Mouse (Mus musculus): ENCODE results near the gene Cdnf. TPM values are rescaled to one million over a fixed set of nuclear protein-coding genes. Genes with fewer than 3 reads are reported as not detected.
A peak's percentile ranks its signal among the peaks of the same experiment; 100 is the strongest.

The Cdnf gene
- polyA plus RNA-seq, 1 experiment from 2014 or later: 0.24 TPM

DNA sequence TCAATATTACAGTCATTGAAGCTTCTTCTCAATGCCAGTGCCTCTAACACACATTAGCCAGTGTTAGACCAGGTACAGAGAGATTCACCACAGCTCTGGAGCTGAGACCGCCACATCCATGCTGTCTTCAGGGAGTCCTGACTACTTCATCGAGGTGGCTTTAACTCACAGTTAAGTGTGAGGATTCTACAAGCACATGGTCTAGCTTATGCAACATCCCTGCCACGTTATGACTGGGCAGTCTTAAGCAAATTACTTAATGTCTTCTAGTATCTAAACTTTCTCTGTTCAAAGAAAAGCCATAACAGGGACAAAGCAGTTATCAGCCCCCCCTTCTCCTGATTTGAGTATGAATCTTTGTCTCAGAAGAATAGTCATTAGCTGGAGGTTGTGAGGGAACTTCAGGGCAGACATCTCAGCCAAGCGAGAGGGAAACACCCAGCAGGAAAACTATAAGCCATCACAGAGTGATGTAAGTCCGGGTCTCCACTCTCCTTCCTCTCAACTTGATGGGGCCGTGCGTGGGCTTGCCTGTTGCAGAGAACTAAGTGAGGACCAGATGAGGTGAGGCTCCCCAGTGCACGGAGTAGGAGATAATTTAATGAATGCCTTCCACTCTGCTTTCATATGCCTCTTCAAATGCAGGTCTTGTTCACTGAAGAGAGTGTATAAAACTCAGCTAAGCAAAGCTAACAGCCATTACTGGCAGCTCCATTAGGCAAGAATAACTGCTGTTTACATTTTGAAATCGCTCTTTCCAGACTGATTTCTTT is 28.7 kb downstream of the Cdnf start:
- DNase-seq (ENCODE audit: low spot score): no peak
- Histone ChIP-seq H3K36me3 (no peaks in the 10 kb centered on the region), H3K4me3 (no peak overlapping the region), H3K9me3 (replicated peaks) (no peaks in the 10 kb centered on the region), H3K27me3 (ENCODE audit: low read depth, poor library complexity, severe bottlenecking) (no peaks in the 10 kb centered on the region), H3K4me1 (no peaks in the 10 kb centered on the region), H3K27ac (no peak overlapping the region)
- 76% methylated on average over 9 of the region's 9 CpGs for WGBS

DNA sequence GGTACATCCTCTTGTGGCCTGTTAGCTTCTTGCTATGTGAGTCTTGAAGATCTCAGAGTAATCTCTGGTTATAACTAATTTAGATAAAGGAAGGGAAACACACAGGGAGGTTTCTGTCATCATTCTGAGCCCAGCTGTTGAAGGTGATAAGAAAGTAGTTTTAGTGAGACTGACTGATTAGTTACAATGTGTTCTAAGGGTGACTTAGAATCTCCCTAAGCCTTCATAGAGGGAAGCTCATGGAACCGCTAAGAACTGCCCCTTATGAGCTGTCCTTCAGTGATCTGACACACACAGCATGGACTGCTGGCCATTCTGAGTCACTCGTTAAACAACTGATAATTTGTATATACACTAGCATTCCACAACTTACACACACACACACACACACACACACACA is 33.2 kb downstream of the Cdnf start:
- no peak overlapping the region for H3K27ac ChIP-seq
- no peak overlapping the region for H3K4me3 ChIP-seq
- no peaks in the 10 kb centered on the region for H3K4me1 ChIP-seq
- 66% methylated on average over 2 of the region's 2 CpGs for WGBS
- no peaks in the 10 kb centered on the region for H3K27me3 ChIP-seq (ENCODE audit: low read depth, poor library complexity, severe bottlenecking)
- no peak for DNase-seq (ENCODE audit: low spot score)
- no peaks in the 10 kb centered on the region for H3K36me3 ChIP-seq
- no peaks in the 10 kb centered on the region for H3K9me3 ChIP-seq (replicated peaks)

- Histone ChIP-seq H3K4me3 (no peak overlapping the region), H3K4me1 (no peaks in the 10 kb centered on the region), H3K9me3 (replicated peaks) (no peaks in the 10 kb centered on the region), H3K27me3 (ENCODE audit: low read depth, poor library complexity, severe bottlenecking) (no peaks in the 10 kb centered on the region), H3K27ac (no peak overlapping the region), H3K36me3 (no peaks in the 10 kb centered on the region)
- WGBS: 6% methylated on average over 4 of the region's 4 CpGs
- peak; percentile 68 for DNase-seq (ENCODE audit: low spot score)
These were observed 33.8 kb downstream of the Cdnf start for GRCm38 (mm10) chr2:3546588-3546987.

- Histone ChIP-seq H3K36me3 (no peaks in the 10 kb centered on the region), H3K4me3 (no peak within 1 kb of the TSS), H3K4me1 (no peaks in the 10 kb centered on the region), H3K27ac (no peak within 1 kb of the TSS), H3K9me3 (replicated peaks) (no peaks in the 10 kb centered on the region), H3K27me3 (ENCODE audit: low read depth, poor library complexity, severe bottlenecking) (no peaks in the 10 kb centered on the region)
- no peak for DNase-seq (ENCODE audit: low spot score)
- WGBS: 64% methylated on average over 12 of the region's 12 CpGs
These were observed 57.4 kb downstream of the Cdnf start, which contains the start of gene Fam107b for GRCm38 (mm10) chr2:3570186-3570585. Fam107b (plus strand) TSS chr2:3570488.

DNA sequence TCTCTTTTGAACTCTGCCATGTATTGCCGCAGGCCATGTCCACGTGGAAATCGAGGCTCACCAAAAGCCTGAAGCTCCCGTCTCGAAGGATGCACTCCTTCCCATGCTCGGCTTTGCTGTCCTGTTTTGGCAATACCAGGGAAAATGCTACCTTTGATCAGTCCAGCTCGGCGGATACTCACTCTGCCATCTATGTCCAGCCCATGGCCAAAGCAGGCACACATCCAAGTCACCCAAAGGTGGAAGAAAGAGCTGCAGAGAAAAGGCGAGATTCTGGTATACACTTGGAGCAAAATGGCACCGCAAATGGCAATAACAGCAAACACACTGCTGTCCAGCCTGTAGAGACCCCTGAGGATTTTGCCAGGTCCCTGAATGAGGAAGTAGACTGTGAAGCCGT is 57.8 kb downstream of the Cdnf start:
- DNase-seq (ENCODE audit: low spot score): no peak
- Histone ChIP-seq H3K36me3 (no peaks in the 10 kb centered on the region), H3K4me3 (no peak overlapping the region), H3K27ac (no peak overlapping the region), H3K9me3 (replicated peaks) (no peaks in the 10 kb centered on the region), H3K27me3 (ENCODE audit: low read depth, poor library complexity, severe bottlenecking) (no peaks in the 10 kb centered on the region), H3K4me1 (no peaks in the 10 kb centered on the region)
- WGBS: 85% methylated on average over 11 of the region's 11 CpGs

DNA sequence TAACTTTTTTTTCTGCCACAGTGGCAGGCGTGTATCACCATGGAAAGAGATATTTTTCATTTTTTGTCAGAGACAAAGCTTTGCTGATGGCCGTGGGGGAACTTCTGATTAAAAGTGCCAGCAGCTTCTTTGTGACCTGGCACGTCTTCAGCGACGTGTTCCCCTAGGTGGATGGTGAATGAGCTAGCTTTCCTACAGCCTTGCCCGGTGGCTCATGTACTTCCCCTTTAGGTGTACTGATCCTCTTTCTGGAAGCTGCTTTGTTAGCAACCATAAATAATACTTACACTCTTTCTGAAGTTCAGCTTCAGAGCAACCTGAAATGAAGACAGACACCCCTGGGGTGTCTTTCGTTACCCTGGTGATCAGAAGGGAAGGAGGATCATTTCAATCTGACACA is 61.1 kb downstream of the Cdnf start:
- no peaks in the 10 kb centered on the region for H3K4me1 ChIP-seq
- no peaks in the 10 kb centered on the region for H3K9me3 ChIP-seq (replicated peaks)
- no peak overlapping the region for H3K27ac ChIP-seq
- no peaks in the 10 kb centered on the region for H3K27me3 ChIP-seq (ENCODE audit: low read depth, poor library complexity, severe bottlenecking)
- H3K4me3 ChIP-seq: no peak overlapping the region
- 85% methylated on average over 7 of the region's 7 CpGs for WGBS
- no peaks in the 10 kb centered on the region for H3K36me3 ChIP-seq
- DNase-seq (ENCODE audit: low spot score): no peak

GRCm38 (mm10) chr2:3575140-3575539 is 62.3 kb downstream of the Cdnf start:
- H3K27me3 ChIP-seq (ENCODE audit: low read depth, poor library complexity, severe bottlenecking): no peaks in the 10 kb centered on the region
- no peak for DNase-seq (ENCODE audit: low spot score)
- no peaks in the 10 kb centered on the region for H3K4me1 ChIP-seq
- H3K36me3 ChIP-seq: no peaks in the 10 kb centered on the region
- WGBS: 90% methylated on average over 1 of the region's 1 CpGs
- no peaks in the 10 kb centered on the region for H3K9me3 ChIP-seq (replicated peaks)
- H3K4me3 ChIP-seq: no peak overlapping the region
- no peak overlapping the region for H3K27ac ChIP-seq

Other genes starting within 250 kb of the Cdnf start
- 32.0 and 33.9 TPM in 2 replicates for gene Nmt2, start 228.8 kb upstream of the Cdnf start, polyA plus RNA-seq (2016; fragmentation: Nextera tagmentation; extraction: Ambion mirVana)
- 19.0 and 21.3 TPM in 2 replicates for gene Rpp38, start 180.4 kb upstream of the Cdnf start, polyA plus RNA-seq (2016; fragmentation: Nextera tagmentation; extraction: Ambion mirVana)
- gene Acbd7, start 176.9 kb upstream of the Cdnf start, polyA plus RNA-seq (2016; fragmentation: Nextera tagmentation; extraction: Ambion mirVana): 0.41 TPM in 1 of 2 replicates, not detected in the other
- not detected in 2 replicates for gene Olah, start 115.8 kb upstream of the Cdnf start, polyA plus RNA-seq (2016; fragmentation: Nextera tagmentation; extraction: Ambion mirVana)
- gene Meig1, start 90.4 kb upstream of the Cdnf start, polyA plus RNA-seq (2016; fragmentation: Nextera tagmentation; extraction: Ambion mirVana): not detected in 2 replicates
- gene Dclre1c, start 88.9 kb upstream of the Cdnf start, polyA plus RNA-seq (2016; fragmentation: Nextera tagmentation; extraction: Ambion mirVana): 4.5 and 5.1 TPM in 2 replicates
- 38.3 and 39.1 TPM in 2 replicates for gene Suv39h2, start 38.0 kb upstream of the Cdnf start, polyA plus RNA-seq (2016; fragmentation: Nextera tagmentation; extraction: Ambion mirVana)
- gene Gm45902, start 240 bp upstream of the Cdnf start, polyA plus RNA-seq (2016; fragmentation: Nextera tagmentation; extraction: Ambion mirVana): 9.0 and 10.7 TPM in 2 replicates
- gene Hspa14, start 216 bp upstream of the Cdnf start, polyA plus RNA-seq (2016; fragmentation: Nextera tagmentation; extraction: Ambion mirVana): 137 and 138 TPM in 2 replicates
- 47.5 and 48.8 TPM in 2 replicates for gene Fam107b, start 57.5 kb downstream of the Cdnf start, polyA plus RNA-seq (2016; fragmentation: Nextera tagmentation; extraction: Ambion mirVana)